Mouse (Mus musculus): Measurements from ENCODE around the gene Dclk1.

The Dclk1 gene

GRCm38 (mm10) chr3:55539400-55539799 is 297.2 kb downstream of the Dclk1 start:
- in situ Hi-C loops (cut with MboI; ENCODE audit: low pct_unique_long_range_greater_than_20kb in 1 of 2, low sequenced_read_pairs in 2 of 2, unreplicated experiment in 1 of 2), result no loop called here

- in situ Hi-C loops (cut with MboI; ENCODE audit: low pct_unique_long_range_greater_than_20kb in 1 of 2, low sequenced_read_pairs in 2 of 2, unreplicated experiment in 1 of 2), result no loop called here
Measured at GRCm38 (mm10) chr3:55539811-55540293, 297.7 kb downstream of the Dclk1 start.

GRCm38 (mm10) chr3:55540406-55541140 is 298.4 kb downstream of the Dclk1 start:
- in situ Hi-C loops (cut with MboI; ENCODE audit: low pct_unique_long_range_greater_than_20kb in 1 of 2, low sequenced_read_pairs in 2 of 2, unreplicated experiment in 1 of 2), result no loop called here

- in situ Hi-C loops (cut with MboI; ENCODE audit: low pct_unique_long_range_greater_than_20kb in 1 of 2, low sequenced_read_pairs in 2 of 2, unreplicated experiment in 1 of 2), result no loop called here
Measured at GRCm38 (mm10) chr3:55541799-55542198, 299.6 kb downstream of the Dclk1 start.

GRCm38 (mm10) chr3:55542310-55542709 is 300.1 kb downstream of the Dclk1 start:
- in situ Hi-C loops (cut with MboI; ENCODE audit: low pct_unique_long_range_greater_than_20kb in 1 of 2, low sequenced_read_pairs in 2 of 2, unreplicated experiment in 1 of 2), result no loop called here

- in situ Hi-C loops (cut with MboI; ENCODE audit: low pct_unique_long_range_greater_than_20kb in 1 of 2, low sequenced_read_pairs in 2 of 2, unreplicated experiment in 1 of 2), result no loop called here
Measured at GRCm38 (mm10) chr3:55542947-55543346, 300.8 kb downstream of the Dclk1 start.

- in situ Hi-C loops (cut with MboI; ENCODE audit: low pct_unique_long_range_greater_than_20kb in 1 of 2, low sequenced_read_pairs in 2 of 2, unreplicated experiment in 1 of 2), result no loop called here
Measured at GRCm38 (mm10) chr3:55543929-55544684, 301.9 kb downstream of the Dclk1 start.

GRCm38 (mm10) chr3:55545296-55545695 is 303.1 kb downstream of the Dclk1 start:
- in situ Hi-C loops (cut with MboI; ENCODE audit: low pct_unique_long_range_greater_than_20kb in 1 of 2, low sequenced_read_pairs in 2 of 2, unreplicated experiment in 1 of 2), result no loop called here

- in situ Hi-C loops (cut with MboI; ENCODE audit: low pct_unique_long_range_greater_than_20kb in 1 of 2, low sequenced_read_pairs in 2 of 2, unreplicated experiment in 1 of 2), result no loop called here
Measured at GRCm38 (mm10) chr3:55545916-55546315, 303.8 kb downstream of the Dclk1 start.

GRCm38 (mm10) chr3:55547106-55547505 is 304.9 kb downstream of the Dclk1 start:
- in situ Hi-C loops (cut with MboI; ENCODE audit: low pct_unique_long_range_greater_than_20kb in 1 of 2, low sequenced_read_pairs in 2 of 2, unreplicated experiment in 1 of 2), result no loop called here

GRCm38 (mm10) chr3:55549376-55549775 is 307.2 kb downstream of the Dclk1 start:
- in situ Hi-C loops (cut with MboI; ENCODE audit: low pct_unique_long_range_greater_than_20kb in 1 of 2, low sequenced_read_pairs in 2 of 2, unreplicated experiment in 1 of 2), result no loop called here

GRCm38 (mm10) chr3:55550962-55551361 is 308.8 kb downstream of the Dclk1 start:
- in situ Hi-C loops (cut with MboI; ENCODE audit: low pct_unique_long_range_greater_than_20kb in 1 of 2, low sequenced_read_pairs in 2 of 2, unreplicated experiment in 1 of 2), result no loop called here

GRCm38 (mm10) chr3:55551912-55552311 is 309.7 kb downstream of the Dclk1 start:
- in situ Hi-C loops (cut with MboI; ENCODE audit: low pct_unique_long_range_greater_than_20kb in 1 of 2, low sequenced_read_pairs in 2 of 2, unreplicated experiment in 1 of 2), result no loop called here

- in situ Hi-C loops (cut with MboI; ENCODE audit: low pct_unique_long_range_greater_than_20kb in 1 of 2, low sequenced_read_pairs in 2 of 2, unreplicated experiment in 1 of 2), result no loop called here
Measured at GRCm38 (mm10) chr3:55553031-55553430, 310.9 kb downstream of the Dclk1 start.

- in situ Hi-C loops (cut with MboI; ENCODE audit: low pct_unique_long_range_greater_than_20kb in 1 of 2, low sequenced_read_pairs in 2 of 2, unreplicated experiment in 1 of 2), result no loop called here
Measured at GRCm38 (mm10) chr3:55555848-55556247, 313.7 kb downstream of the Dclk1 start.

GRCm38 (mm10) chr3:55558570-55558969 is 316.4 kb downstream of the Dclk1 start:
- in situ Hi-C loops (cut with MboI; ENCODE audit: low pct_unique_long_range_greater_than_20kb in 1 of 2, low sequenced_read_pairs in 2 of 2, unreplicated experiment in 1 of 2), result no loop called here

GRCm38 (mm10) chr3:55567476-55567875 is 325.3 kb downstream of the Dclk1 start:
- in situ Hi-C loops (cut with MboI; ENCODE audit: low pct_unique_long_range_greater_than_20kb in 1 of 2, low sequenced_read_pairs in 2 of 2, unreplicated experiment in 1 of 2), result no loop called here

GRCm38 (mm10) chr3:55569539-55569938 is 327.4 kb downstream of the Dclk1 start:
- in situ Hi-C loops (cut with MboI; ENCODE audit: low pct_unique_long_range_greater_than_20kb in 1 of 2, low sequenced_read_pairs in 2 of 2, unreplicated experiment in 1 of 2), result no loop called here

- in situ Hi-C loops (cut with MboI; ENCODE audit: low pct_unique_long_range_greater_than_20kb in 1 of 2, low sequenced_read_pairs in 2 of 2, unreplicated experiment in 1 of 2), result no loop called here
Measured at GRCm38 (mm10) chr3:55571034-55571433, 328.9 kb downstream of the Dclk1 start.
